Mouse (Mus musculus) E14TG2a.4 (cell line): ENCODE measurements at regions not wholly inside any gene's neighbourhood (a gene's known extent, or its start where the extent isn't known, plus 50 kb on each side); places are given as distances from the start of the nearest gene placed in this dataset.

Source experiments
- CTCF ChIP-seq: conservative IDR thresholded peaks from 2 replicates; pipeline ENCODE4 v1.5.1; 2014; ENCODE audit warnings: low read length
- NANOG ChIP-seq: IDR thresholded peaks from 2 replicates; pipeline ENCODE4 v1.6.1; 2014; ENCODE audit warnings: borderline replicate concordance, low read length, mixed read lengths
- POU5F1 ChIP-seq: IDR thresholded peaks from 2 replicates; pipeline ENCODE4 v1.6.1; 2014; ENCODE audit warnings: low read length, borderline replicate concordance

- TF ChIP-seq CTCF (no peak), POU5F1 (no peak), NANOG (no peak)
These were observed 111.8 kb upstream of the Mon1b start for GRCm38 (mm10) chr8:113523561-113523960.
